Mouse (Mus musculus): ENCODE results near the gene Irf4. TPM values are rescaled to one million over a fixed set of nuclear protein-coding genes. Genes with fewer than 3 reads are reported as not detected.

The Irf4 gene
- polyA plus RNA-seq, 1 experiment = 0.26 TPM

DNA sequence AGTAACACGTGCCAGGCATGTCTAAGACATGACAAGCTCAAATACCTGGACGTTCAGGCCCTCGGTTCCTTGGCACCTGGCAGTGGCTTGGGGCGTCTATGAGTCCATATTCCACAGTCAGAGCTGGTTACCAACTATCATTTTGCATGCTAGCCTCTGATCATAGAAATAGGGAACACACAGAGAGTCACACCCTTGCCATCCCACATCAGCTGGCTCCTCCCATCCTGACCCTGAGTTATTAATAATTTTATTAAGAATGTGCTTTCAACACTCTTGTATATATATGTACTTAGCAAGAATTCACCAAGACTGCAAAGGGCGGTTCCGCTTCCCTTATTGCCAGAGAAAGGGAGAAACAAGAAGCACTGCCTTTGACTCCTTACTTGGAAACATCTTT lies 34.5 kb upstream of the Irf4 start:
- Histone ChIP-seq H3K4me3 (ENCODE audit: control insufficient read depth, low read depth, low read length) (no peak overlapping the region), H3K36me3 (ENCODE audit: control insufficient read depth, insufficient read depth, low read length) (no peaks in the 10 kb centered on the region), H3K27me3 (ENCODE audit: control insufficient read depth, insufficient read depth, low read length) (no peaks in the 10 kb centered on the region), H3K27ac (ENCODE audit: control insufficient read depth, insufficient read depth, low read depth, low read length) (no peak overlapping the region), H3K4me1 (ENCODE audit: control insufficient read depth, insufficient read depth, low read length) (peaks cover 9% of the 10 kb centered on the region)
- TF ChIP-seq CTCF (IDR thresholded peaks at IDR 0.05; ENCODE audit: control insufficient read depth, insufficient read depth, insufficient replicate concordance, low read depth, low read length) (no peak), POLR2A (IDR thresholded peaks at IDR 0.05; ENCODE audit: control insufficient read depth, low read depth, low read length) (no peak)

GRCm38 (mm10) chr13:30715060-30715459 lies 34.0 kb upstream of the Irf4 start:
- Histone ChIP-seq H3K4me1 (ENCODE audit: control insufficient read depth, insufficient read depth, low read length) (peaks cover 9% of the 10 kb centered on the region), H3K27ac (ENCODE audit: control insufficient read depth, insufficient read depth, low read depth, low read length) (no peak overlapping the region), H3K27me3 (ENCODE audit: control insufficient read depth, insufficient read depth, low read length) (no peaks in the 10 kb centered on the region), H3K4me3 (ENCODE audit: control insufficient read depth, low read depth, low read length) (no peak overlapping the region), H3K36me3 (ENCODE audit: control insufficient read depth, insufficient read depth, low read length) (no peaks in the 10 kb centered on the region)
- TF ChIP-seq POLR2A (IDR thresholded peaks at IDR 0.05; ENCODE audit: control insufficient read depth, low read depth, low read length) (no peak), CTCF (IDR thresholded peaks at IDR 0.05; ENCODE audit: control insufficient read depth, insufficient read depth, insufficient replicate concordance, low read depth, low read length) (no peak)

DNA sequence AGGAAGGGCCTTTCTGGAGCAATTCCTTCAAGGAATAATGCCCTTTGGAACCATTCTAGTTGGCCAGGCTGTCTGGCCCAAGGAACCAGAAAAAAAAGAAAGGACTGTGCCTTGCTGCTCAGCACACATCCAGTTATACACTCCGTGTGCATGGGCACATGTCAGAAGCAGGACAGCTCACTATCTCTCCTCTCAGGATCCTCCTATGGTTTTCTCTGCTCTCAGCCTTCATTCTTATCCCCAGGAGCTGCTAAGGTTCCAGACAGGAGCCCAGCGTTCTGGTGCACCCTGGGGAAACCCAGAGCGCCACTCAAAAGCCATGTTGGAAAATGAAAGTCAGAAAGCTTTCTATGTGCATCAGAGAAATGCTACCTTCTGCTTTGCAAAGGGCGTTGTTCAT lies 33.5 kb upstream of the Irf4 start:
- H3K36me3 ChIP-seq (ENCODE audit: control insufficient read depth, insufficient read depth, low read length) = no peaks in the 10 kb centered on the region
- peaks cover 9% of the 10 kb centered on the region for H3K4me1 ChIP-seq (ENCODE audit: control insufficient read depth, insufficient read depth, low read length)
- H3K27me3 ChIP-seq (ENCODE audit: control insufficient read depth, insufficient read depth, low read length) = no peaks in the 10 kb centered on the region
- no peak overlapping the region for H3K4me3 ChIP-seq (ENCODE audit: control insufficient read depth, low read depth, low read length)
- no peak overlapping the region for H3K27ac ChIP-seq (ENCODE audit: control insufficient read depth, insufficient read depth, low read depth, low read length)
- TF ChIP-seq POLR2A (IDR thresholded peaks at IDR 0.05; ENCODE audit: control insufficient read depth, low read depth, low read length) (no peak), CTCF (IDR thresholded peaks at IDR 0.05; ENCODE audit: control insufficient read depth, insufficient read depth, insufficient replicate concordance, low read depth, low read length) (no peak)

GRCm38 (mm10) chr13:30716611-30717010 lies 32.4 kb upstream of the Irf4 start:
- Histone ChIP-seq H3K4me1 (ENCODE audit: control insufficient read depth, insufficient read depth, low read length) (peaks cover 9% of the 10 kb centered on the region), H3K4me3 (ENCODE audit: control insufficient read depth, low read depth, low read length) (no peak overlapping the region), H3K36me3 (ENCODE audit: control insufficient read depth, insufficient read depth, low read length) (no peaks in the 10 kb centered on the region), H3K27me3 (ENCODE audit: control insufficient read depth, insufficient read depth, low read length) (no peaks in the 10 kb centered on the region), H3K27ac (ENCODE audit: control insufficient read depth, insufficient read depth, low read depth, low read length) (no peak overlapping the region)
- TF ChIP-seq CTCF (IDR thresholded peaks at IDR 0.05; ENCODE audit: control insufficient read depth, insufficient read depth, insufficient replicate concordance, low read depth, low read length) (no peak), POLR2A (IDR thresholded peaks at IDR 0.05; ENCODE audit: control insufficient read depth, low read depth, low read length) (no peak)

DNA sequence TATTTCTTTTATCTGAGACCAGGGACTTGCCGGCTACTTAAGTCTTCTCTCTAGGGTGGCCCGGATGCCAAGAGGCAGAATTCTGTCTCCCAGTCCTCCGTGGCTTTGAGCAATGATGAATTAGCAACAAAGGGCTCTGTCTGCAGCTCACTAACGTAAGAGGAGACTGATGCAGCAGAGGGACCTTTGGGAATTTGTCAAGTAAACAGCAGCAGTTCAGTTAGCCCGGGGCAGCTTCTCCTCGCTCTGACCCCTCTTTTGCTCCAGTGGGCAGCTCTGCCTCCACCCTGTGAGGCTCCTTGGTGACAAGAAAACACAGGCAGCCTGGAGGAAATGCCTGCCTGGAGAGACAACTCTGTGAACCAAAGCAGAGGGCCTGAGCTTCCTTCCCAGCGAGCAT lies 26.4 kb upstream of the Irf4 start:
- Histone ChIP-seq H3K36me3 (ENCODE audit: control insufficient read depth, insufficient read depth, low read length) (no peaks in the 10 kb centered on the region), H3K4me3 (ENCODE audit: control insufficient read depth, low read depth, low read length) (no peak overlapping the region), H3K27ac (ENCODE audit: control insufficient read depth, insufficient read depth, low read depth, low read length) (no peak overlapping the region), H3K27me3 (ENCODE audit: control insufficient read depth, insufficient read depth, low read length) (no peaks in the 10 kb centered on the region), H3K4me1 (ENCODE audit: control insufficient read depth, insufficient read depth, low read length) (peaks cover 9% of the 10 kb centered on the region)
- no peak for TF ChIP-seq POLR2A (IDR thresholded peaks at IDR 0.05; ENCODE audit: control insufficient read depth, low read depth, low read length)
- no peak for TF ChIP-seq CTCF (IDR thresholded peaks at IDR 0.05; ENCODE audit: control insufficient read depth, insufficient read depth, insufficient replicate concordance, low read depth, low read length)

DNA sequence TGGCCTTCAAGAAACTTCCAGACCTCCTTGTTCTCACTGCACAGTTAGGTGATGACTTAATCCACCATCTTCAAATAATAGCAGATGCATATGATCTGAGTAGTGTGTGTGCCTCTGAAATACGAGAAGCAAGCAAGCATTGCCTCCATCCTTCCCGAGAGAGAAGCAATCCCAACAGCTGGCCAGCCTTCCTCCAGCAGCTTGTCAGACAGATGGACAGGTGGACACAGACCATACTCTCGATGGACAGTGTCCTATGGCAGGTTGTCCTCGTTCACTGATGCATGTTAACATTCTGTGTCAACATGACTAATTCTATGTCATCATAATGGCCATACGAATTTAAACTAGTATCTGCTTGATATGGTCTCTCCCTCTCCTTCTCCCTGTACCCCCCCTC lies 25.8 kb upstream of the Irf4 start:
- H3K27ac ChIP-seq (ENCODE audit: control insufficient read depth, insufficient read depth, low read depth, low read length) = no peak overlapping the region
- H3K4me1 ChIP-seq (ENCODE audit: control insufficient read depth, insufficient read depth, low read length) = peaks cover 9% of the 10 kb centered on the region
- no peaks in the 10 kb centered on the region for H3K27me3 ChIP-seq (ENCODE audit: control insufficient read depth, insufficient read depth, low read length)
- TF ChIP-seq CTCF (IDR thresholded peaks at IDR 0.05; ENCODE audit: control insufficient read depth, insufficient read depth, insufficient replicate concordance, low read depth, low read length) (no peak), POLR2A (IDR thresholded peaks at IDR 0.05; ENCODE audit: control insufficient read depth, low read depth, low read length) (no peak)
- no peak overlapping the region for H3K4me3 ChIP-seq (ENCODE audit: control insufficient read depth, low read depth, low read length)
- no peaks in the 10 kb centered on the region for H3K36me3 ChIP-seq (ENCODE audit: control insufficient read depth, insufficient read depth, low read length)

DNA sequence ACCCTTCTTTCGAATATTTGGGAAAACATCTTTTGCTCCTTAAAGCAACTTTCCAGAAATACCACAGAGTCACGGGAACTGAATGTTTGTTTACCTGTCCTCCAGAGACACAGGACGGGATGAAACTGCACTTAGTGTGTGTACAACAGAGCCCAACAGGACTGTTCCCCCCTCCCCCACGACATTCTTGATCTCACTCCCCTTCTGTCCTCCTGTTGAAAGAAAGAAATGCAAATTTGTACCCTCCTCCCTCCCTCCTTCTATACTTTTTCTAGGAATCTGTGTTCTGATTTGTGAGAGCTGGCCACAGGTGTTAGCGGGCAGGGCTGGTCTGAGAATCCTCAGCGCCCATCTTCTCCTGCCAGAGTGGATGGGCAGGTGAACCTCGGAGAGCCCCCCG lies 25.2 kb upstream of the Irf4 start:
- Histone ChIP-seq H3K4me3 (ENCODE audit: control insufficient read depth, low read depth, low read length) (no peak overlapping the region), H3K27me3 (ENCODE audit: control insufficient read depth, insufficient read depth, low read length) (no peaks in the 10 kb centered on the region), H3K27ac (ENCODE audit: control insufficient read depth, insufficient read depth, low read depth, low read length) (no peak overlapping the region), H3K36me3 (ENCODE audit: control insufficient read depth, insufficient read depth, low read length) (no peaks in the 10 kb centered on the region), H3K4me1 (ENCODE audit: control insufficient read depth, insufficient read depth, low read length) (peaks cover 5% of the 10 kb centered on the region)
- TF ChIP-seq CTCF (IDR thresholded peaks at IDR 0.05; ENCODE audit: control insufficient read depth, insufficient read depth, insufficient replicate concordance, low read depth, low read length) (no peak), POLR2A (IDR thresholded peaks at IDR 0.05; ENCODE audit: control insufficient read depth, low read depth, low read length) (no peak)

DNA sequence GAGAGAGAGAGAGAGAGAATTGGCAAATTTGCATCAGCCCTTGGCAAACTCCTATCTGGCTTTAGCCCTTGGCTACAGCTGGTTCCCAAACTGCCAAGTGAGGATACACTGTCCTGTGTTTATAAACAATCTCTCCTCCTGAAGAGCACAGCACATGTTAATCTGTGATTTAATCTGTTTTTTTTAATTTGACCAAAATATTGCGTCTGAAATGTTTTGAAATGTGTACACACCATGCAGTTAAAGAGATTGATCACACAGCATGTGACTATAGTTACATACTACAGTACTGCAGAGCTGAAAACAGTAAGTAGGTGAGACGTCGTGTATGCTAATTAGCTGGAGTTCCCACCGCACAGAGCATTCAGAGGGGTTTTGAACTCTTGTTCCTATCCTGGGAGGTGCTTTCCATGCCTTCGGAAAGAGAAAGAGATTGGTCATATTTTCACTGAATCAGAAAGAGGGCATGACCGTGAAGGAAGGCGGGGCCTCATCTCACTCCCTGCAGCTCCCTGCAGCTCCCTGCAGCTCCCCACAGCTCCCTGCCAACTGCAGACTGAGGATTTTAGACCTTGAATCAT lies 24.2 kb upstream of the Irf4 start:
- Histone ChIP-seq H3K4me3 (ENCODE audit: control insufficient read depth, low read depth, low read length) (no peak overlapping the region), H3K36me3 (ENCODE audit: control insufficient read depth, insufficient read depth, low read length) (no peaks in the 10 kb centered on the region), H3K4me1 (ENCODE audit: control insufficient read depth, insufficient read depth, low read length) (no peaks in the 10 kb centered on the region), H3K27ac (ENCODE audit: control insufficient read depth, insufficient read depth, low read depth, low read length) (no peak overlapping the region), H3K27me3 (ENCODE audit: control insufficient read depth, insufficient read depth, low read length) (no peaks in the 10 kb centered on the region)
- TF ChIP-seq POLR2A (IDR thresholded peaks at IDR 0.05; ENCODE audit: control insufficient read depth, low read depth, low read length) (no peak), CTCF (IDR thresholded peaks at IDR 0.05; ENCODE audit: control insufficient read depth, insufficient read depth, insufficient replicate concordance, low read depth, low read length) (no peak)
